Mouse (Mus musculus): ENCODE data around the gene Gm3336. TPM values are rescaled to one million over a fixed set of nuclear protein-coding genes. Genes with fewer than 3 reads are reported as not detected.

Gm3336 gene
- polyA plus RNA-seq (2015; fragmentation: Nextera tagmentation; extraction: Ambion mirVana): not detected in 2 replicates

DNA sequence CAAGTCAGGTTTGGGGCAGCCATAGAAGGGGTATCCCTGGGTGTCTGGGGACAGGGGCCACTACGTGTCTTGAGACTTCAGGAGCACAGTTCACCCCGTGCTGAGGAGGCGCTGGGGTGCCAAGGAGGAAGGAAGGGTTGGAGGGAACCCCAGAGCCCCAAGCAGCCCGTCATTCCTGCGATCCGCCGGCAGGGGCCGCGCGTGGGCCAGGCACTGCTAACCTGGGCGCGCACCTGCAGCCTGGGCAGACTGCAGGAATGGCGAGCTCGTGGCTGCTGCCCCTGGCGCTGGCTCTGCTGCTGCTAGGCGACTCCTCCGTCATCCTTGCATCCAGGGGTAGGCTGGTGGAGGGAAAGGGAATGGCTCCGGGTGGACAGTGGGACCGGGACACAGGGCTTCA lies at the start of gene Gm3336:
Gm3336 (plus strand) TSS at position 247 of the 400 bp plus-strand sequence.
- Histone ChIP-seq H3K4me2 (peak within 1 kb of the TSS; percentile 24; the same call in 1 of the 2 replicates), H3K9ac (peak within 1 kb of the TSS; percentile 6; the same call in 1 of the 2 replicates), H3K4me1 (no peaks in the 10 kb centered on the region), H3K27ac (no peak within 1 kb of the TSS), H3K36me3 (no peaks in the 10 kb centered on the region), H3K4me3 (no peak within 1 kb of the TSS), H3K9me3 (no peaks in the 10 kb centered on the region), H3K27me3 (no peaks in the 10 kb centered on the region)
- no peak for ATAC-seq (ENCODE audit: insufficient number of reproducible peaks, insufficient read depth, low FRiP score, low TSS enrichment, low read depth)
- 2% methylated on average over 19 of the region's 19 CpGs for WGBS

DNA sequence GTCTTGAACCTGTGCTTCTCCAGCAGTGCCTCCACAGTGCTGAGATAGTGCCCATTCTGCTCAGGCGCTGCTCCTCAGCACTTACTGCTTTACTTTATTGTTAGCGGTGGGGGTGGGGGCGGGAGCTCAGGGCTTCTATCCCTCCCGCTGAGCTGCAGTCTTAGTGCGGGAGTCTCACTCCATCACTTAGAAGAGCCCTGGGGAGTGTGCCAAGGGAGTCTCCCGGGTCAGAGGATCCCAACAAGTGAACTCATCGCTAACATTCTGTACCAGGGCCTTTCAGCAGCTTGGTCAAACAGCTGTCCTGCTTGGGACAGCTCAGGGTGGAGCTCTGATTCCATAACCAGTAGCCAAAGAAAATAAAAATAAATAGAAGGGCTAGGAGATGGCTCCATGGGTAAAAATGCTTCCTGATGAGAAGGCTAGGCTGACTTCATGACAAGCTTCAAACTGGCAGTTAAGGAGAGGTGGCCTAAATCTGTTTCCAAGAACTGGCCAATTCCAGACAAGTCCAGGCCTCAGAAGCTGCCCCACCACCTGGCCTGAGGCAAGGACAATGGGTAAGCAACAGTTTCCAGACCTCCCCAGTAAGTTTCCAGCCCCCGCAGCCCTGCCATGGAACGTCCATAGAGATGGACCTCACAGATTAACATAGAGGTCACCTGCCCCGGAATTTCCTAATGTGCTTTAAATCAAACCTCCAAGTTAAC lies 46.6 kb upstream of the Gm3336 start:
- Histone ChIP-seq H3K4me1 (peaks cover 18% of the 10 kb centered on the region), H3K27me3 (no peaks in the 10 kb centered on the region), H3K9me3 (no peaks in the 10 kb centered on the region), H3K27ac (no peak overlapping the region), H3K9ac (0 out of 2 replicates have a peak overlapping the region, but pooled peaks have one; percentile 16), H3K4me3 (no peak overlapping the region), H3K36me3 (peaks cover 8% of the 10 kb centered on the region; the same call in 1 of the 2 replicates), H3K4me2 (no peak overlapping the region)
- WGBS: 66% methylated on average over 10 of the region's 10 CpGs
- no peak for ATAC-seq (ENCODE audit: insufficient number of reproducible peaks, insufficient read depth, low FRiP score, low TSS enrichment, low read depth)

DNA sequence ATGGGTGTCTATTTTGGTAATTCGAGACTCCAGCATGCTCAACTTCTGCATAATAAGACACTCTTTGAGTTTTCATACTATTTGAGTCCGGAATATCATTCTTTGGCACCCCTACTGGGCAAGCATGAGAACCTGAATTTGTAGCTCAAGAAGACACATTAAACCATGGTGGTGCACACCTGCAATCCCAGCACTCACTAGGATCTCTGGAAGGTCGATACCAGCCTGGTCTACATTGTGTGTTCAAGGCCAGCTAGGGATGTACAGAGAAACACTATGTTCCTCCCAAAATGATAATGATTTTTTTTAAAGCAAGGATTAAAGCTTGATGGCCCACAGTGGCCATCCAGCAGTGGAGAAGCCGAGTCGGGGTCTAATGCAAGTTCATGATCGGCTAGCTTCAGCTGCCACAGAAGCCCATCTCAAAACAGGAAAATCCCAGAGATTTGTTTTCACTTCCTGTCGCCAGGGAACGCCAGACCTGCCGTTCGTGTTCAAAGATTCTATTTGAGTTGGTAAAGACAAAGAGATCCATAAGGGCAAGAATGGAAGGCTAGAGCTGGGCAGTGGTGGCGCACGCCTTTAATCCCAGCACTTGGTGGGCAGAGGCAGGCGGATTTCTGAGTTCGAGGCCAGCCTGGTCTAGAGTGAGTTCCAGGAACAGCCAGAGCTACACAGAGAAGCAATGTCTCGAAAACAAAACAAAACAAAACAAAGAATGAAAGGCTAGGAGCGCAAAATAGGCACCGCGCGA lies 45.8 kb upstream of the Gm3336 start:
- no peak; the same call in 1 of the 2 replicates for ATAC-seq (ENCODE audit: insufficient number of reproducible peaks, insufficient read depth, low FRiP score, low TSS enrichment, low read depth)
- H3K9ac ChIP-seq: peak overlapping the region; percentile 71

DNA sequence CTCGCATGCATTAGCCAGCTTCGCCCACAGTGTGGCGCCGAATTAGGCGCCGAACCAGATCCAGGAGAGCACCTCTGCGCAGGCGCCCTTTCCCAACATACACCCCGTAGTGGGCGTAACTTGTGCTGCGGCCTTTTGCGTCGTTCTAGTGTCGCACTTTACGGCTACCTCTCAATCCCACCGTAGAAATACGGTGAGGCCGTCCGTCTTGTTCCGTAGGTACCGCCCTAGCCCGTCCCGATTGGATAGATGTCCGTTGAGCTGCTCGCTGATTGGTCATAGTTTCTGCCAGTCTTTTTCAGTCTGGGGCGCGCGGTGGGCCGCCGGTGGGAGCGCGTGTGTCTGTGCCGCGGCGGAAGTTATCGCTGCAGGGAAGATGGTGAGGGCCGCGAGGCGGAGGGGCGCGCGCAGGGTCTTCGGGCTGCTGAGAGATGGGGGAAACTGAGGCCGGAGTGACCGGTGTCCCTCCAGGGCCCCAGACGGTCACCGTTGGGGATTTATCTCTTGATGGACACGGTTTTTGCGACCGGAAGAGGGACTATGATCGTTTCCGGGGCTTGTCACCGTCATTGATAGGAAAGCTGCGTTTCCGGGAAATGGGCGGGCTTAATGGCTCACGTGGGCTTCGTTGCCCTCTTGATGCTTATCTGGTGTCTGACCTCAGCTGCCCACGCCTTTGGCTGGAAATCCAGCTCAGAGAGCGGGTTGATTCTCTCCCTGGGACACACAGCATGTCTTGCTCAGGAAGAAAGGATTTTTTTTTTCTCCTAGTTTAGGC lies 45.1 kb upstream of the Gm3336 start, which contains the start of gene Lsm4:
Lsm4 (plus strand) TSS at position 170 of the 778 bp plus-strand sequence.
- peak within 1 kb of the TSS; percentile 80 for H3K9ac ChIP-seq
- under 1% methylated on average over 60 of the region's 60 CpGs for WGBS

More for the DNA sequence above, 45.8 kb upstream of the Gm3336 start:
- H3K4me3 ChIP-seq: peak overlapping the region; percentile 68
- 39% methylated on average over 19 of the region's 19 CpGs for WGBS
- H3K27ac ChIP-seq: peak overlapping the region; percentile 89
- peaks cover 18% of the 10 kb centered on the region for H3K4me1 ChIP-seq
- H3K4me2 ChIP-seq: peak overlapping the region; percentile 68
- H3K9me3 ChIP-seq: no peaks in the 10 kb centered on the region
- no peaks in the 10 kb centered on the region for H3K27me3 ChIP-seq
- H3K36me3 ChIP-seq: peaks cover 13% of the 10 kb centered on the region

DNA sequence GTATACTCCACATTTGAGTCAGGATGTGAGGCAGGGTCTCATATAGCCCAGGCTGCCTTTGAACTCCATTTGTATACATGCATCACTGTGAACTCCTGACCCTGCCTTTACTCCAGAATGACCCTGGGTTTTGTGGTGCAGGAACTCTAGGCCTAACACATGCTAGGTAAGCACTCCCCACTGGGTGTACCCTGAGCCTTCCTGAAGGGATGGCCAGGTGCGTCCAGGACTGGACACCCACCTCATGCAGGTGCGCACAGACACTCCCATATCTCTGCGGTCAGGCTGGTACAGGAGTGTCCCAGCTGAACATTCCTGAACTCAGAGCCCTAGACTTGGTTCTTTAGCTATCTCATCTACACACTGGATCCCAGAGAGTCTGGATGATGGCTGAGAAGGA lies 44.2 kb upstream of the Gm3336 start:
- peaks cover 18% of the 10 kb centered on the region for H3K4me1 ChIP-seq
- H3K27me3 ChIP-seq: no peaks in the 10 kb centered on the region
- peak overlapping the region; percentile 68 for H3K4me3 ChIP-seq
- H3K27ac ChIP-seq: peak overlapping the region; percentile 95
- no peaks in the 10 kb centered on the region for H3K9me3 ChIP-seq
- H3K9ac ChIP-seq: peak overlapping the region; percentile 80
- 86% methylated on average over 3 of the region's 3 CpGs for WGBS
- ATAC-seq (ENCODE audit: insufficient number of reproducible peaks, insufficient read depth, low FRiP score, low TSS enrichment, low read depth): no peak
- H3K4me2 ChIP-seq: peak overlapping the region; percentile 68
- peaks cover 29% of the 10 kb centered on the region for H3K36me3 ChIP-seq

More for the DNA sequence above, 45.1 kb upstream of the Gm3336 start, which contains the start of gene Lsm4:
- H3K4me2 ChIP-seq: peak within 1 kb of the TSS; percentile 68
- peak within 1 kb of the TSS; percentile 68 for H3K4me3 ChIP-seq
- H3K27ac ChIP-seq: peak within 1 kb of the TSS; percentile 95
- no peaks in the 10 kb centered on the region for H3K27me3 ChIP-seq
- no peaks in the 10 kb centered on the region for H3K9me3 ChIP-seq
- peak; percentile 95 for ATAC-seq (ENCODE audit: insufficient number of reproducible peaks, insufficient read depth, low FRiP score, low TSS enrichment, low read depth)
- H3K36me3 ChIP-seq: peaks cover 20% of the 10 kb centered on the region
- peaks cover 18% of the 10 kb centered on the region for H3K4me1 ChIP-seq

DNA sequence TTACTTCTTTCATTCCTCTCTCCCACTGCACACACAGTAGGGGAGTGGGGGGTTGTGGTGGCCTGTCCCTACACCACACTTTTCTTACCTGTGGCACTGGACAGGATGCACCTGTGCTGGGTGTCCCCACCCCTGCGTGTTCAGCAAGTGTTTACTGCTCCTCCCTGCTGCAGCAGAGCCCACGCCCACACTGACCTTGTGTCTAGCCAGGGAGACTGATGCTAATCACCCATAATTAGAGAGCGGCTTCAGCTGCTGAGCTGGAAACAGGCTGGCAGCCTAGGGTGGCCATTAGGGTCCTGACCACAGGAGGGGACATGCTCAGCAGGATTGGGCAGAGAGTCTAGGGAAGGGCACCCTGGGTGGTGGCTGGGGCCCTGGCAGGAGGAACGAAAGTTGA lies 43.6 kb upstream of the Gm3336 start:
- H3K27me3 ChIP-seq: no peaks in the 10 kb centered on the region
- no peak for ATAC-seq (ENCODE audit: insufficient number of reproducible peaks, insufficient read depth, low FRiP score, low TSS enrichment, low read depth)
- H3K4me2 ChIP-seq: peak overlapping the region; percentile 68; the same call in 1 of the 2 replicates
- H3K9me3 ChIP-seq: no peaks in the 10 kb centered on the region
- H3K36me3 ChIP-seq: peaks cover 35% of the 10 kb centered on the region
- no peak overlapping the region for H3K27ac ChIP-seq
- H3K4me3 ChIP-seq: no peak overlapping the region
- H3K9ac ChIP-seq: peak overlapping the region; percentile 80; the same call in 1 of the 2 replicates
- peaks cover 18% of the 10 kb centered on the region for H3K4me1 ChIP-seq
- WGBS: 63% methylated on average over 4 of the region's 4 CpGs

DNA sequence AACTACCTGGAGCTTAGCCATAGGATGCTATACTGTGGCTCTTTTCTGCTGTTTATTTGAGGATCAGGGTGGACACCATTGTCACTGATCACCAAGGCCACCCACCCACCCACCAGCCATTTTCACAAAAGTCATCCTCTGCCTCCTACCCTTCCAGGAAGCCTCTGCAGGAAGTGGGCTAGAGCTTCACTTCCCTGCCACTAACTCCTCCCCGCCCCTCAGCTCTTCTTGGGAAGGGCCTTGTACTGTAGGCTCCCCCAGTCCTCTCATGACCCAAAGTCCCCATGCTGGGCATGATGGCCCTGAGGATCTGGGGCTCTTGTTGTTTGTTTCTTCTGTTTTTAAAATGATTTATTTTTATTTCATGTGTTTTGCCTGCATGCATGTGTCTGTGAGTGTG lies 43.0 kb upstream of the Gm3336 start:
- ATAC-seq (ENCODE audit: insufficient number of reproducible peaks, insufficient read depth, low FRiP score, low TSS enrichment, low read depth): no peak

DNA sequence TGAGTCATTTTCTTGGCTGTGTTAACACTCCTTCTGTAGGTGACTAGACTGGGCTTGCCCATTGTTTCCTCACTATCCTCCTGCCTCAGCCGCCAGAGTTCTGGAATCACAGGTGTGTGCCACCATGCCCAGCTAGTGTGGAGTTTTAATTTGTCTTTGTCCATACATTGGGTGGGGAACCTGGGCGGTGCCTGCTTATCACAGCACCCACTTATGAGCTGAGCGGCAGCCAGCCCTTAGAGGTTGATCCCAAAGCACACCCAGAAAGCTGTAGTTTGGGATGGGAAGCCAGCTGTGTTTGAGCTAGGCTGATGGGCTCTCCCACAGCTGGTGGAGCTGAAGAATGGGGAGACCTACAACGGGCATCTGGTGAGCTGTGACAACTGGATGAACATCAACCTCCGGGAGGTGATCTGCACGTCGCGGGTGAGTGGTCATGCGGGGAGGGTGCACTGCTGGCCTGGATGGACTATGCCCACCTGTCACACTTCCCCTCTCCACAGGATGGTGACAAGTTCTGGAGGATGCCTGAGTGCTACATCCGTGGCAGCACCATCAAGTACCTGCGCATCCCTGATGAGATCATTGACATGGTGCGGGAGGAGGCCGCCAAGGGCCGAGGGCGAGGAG lies 40.8 kb upstream of the Gm3336 start:
- Histone ChIP-seq H3K36me3 (peaks cover 41% of the 10 kb centered on the region), H3K4me3 (no peak overlapping the region), H3K9ac (0 out of 2 replicates have a peak overlapping the region, but pooled peaks have one; percentile 33), H3K9me3 (no peaks in the 10 kb centered on the region), H3K27ac (no peak overlapping the region), H3K27me3 (no peaks in the 10 kb centered on the region), H3K4me2 (no peak overlapping the region), H3K4me1 (peaks cover 28% of the 10 kb centered on the region)
- 92% methylated on average over 15 of the region's 15 CpGs for WGBS
- ATAC-seq (ENCODE audit: insufficient number of reproducible peaks, insufficient read depth, low FRiP score, low TSS enrichment, low read depth): no peak

More for the DNA sequence above, 43.0 kb upstream of the Gm3336 start:
- Histone ChIP-seq H3K4me2 (no peak overlapping the region), H3K36me3 (peaks cover 41% of the 10 kb centered on the region), H3K9me3 (no peaks in the 10 kb centered on the region), H3K9ac (no peak overlapping the region), H3K4me1 (peaks cover 18% of the 10 kb centered on the region), H3K4me3 (no peak overlapping the region), H3K27ac (no peak overlapping the region), H3K27me3 (no peaks in the 10 kb centered on the region)
- 80% methylated on average over 1 of the region's 1 CpGs for WGBS

DNA sequence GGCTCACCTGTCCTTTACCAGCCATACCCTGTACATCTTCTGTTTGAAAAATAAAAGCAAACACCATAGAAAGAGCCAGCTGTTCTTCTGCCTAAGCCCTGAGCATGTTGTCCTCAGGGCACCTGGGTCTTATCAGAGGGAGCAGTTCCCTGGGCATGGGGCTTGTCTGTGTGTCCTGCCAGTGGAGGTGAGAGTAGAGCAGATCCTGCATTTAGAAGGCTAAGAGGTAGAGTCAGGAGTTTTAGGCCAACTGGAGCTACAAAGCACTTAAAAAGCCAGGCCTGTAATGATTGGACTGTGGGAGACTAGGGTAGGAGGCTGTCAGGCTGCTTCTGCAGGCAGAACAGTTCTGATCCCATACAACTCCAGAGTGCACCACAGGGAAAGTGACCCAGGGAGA lies 39.7 kb upstream of the Gm3336 start:
- no peak overlapping the region; the same call in 1 of the 2 replicates for H3K27ac ChIP-seq
- H3K4me3 ChIP-seq: no peak overlapping the region
- peaks cover 27% of the 10 kb centered on the region for H3K4me1 ChIP-seq
- no peak overlapping the region for H3K9ac ChIP-seq
- no peaks in the 10 kb centered on the region for H3K9me3 ChIP-seq
- no peaks in the 10 kb centered on the region for H3K27me3 ChIP-seq
- peaks cover 41% of the 10 kb centered on the region for H3K36me3 ChIP-seq
- no peak for ATAC-seq (ENCODE audit: insufficient number of reproducible peaks, insufficient read depth, low FRiP score, low TSS enrichment, low read depth)
- H3K4me2 ChIP-seq: no peak overlapping the region

DNA sequence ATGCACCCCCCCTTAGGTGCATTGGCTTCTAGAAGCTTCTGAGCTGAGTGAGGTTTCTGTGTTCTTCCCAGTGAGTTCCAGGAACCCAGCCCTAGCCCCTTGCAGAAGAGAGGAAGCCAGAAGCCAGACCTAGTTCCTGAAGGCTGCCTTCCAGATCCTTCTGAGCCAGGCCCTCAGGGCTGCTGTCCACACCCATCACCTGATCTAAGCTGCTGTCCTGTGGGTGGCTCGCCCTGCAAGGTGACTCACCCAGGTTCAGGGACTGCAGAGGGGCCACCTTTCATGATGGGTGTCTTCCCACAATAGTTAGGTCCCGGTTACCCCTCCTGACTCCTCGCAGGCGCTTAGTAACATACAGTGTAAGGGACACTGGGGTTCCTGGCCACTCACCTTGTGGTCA lies 38.9 kb upstream of the Gm3336 start:
- peaks cover 21% of the 10 kb centered on the region for H3K4me1 ChIP-seq
- no peak overlapping the region for H3K27ac ChIP-seq
- H3K36me3 ChIP-seq: peaks cover 41% of the 10 kb centered on the region
- no peaks in the 10 kb centered on the region for H3K9me3 ChIP-seq
- no peaks in the 10 kb centered on the region for H3K27me3 ChIP-seq
- ATAC-seq (ENCODE audit: insufficient number of reproducible peaks, insufficient read depth, low FRiP score, low TSS enrichment, low read depth): no peak
- no peak overlapping the region for H3K4me3 ChIP-seq
- no peak overlapping the region for H3K4me2 ChIP-seq
- no peak overlapping the region for H3K9ac ChIP-seq
- WGBS: 95% methylated on average over 4 of the region's 4 CpGs

DNA sequence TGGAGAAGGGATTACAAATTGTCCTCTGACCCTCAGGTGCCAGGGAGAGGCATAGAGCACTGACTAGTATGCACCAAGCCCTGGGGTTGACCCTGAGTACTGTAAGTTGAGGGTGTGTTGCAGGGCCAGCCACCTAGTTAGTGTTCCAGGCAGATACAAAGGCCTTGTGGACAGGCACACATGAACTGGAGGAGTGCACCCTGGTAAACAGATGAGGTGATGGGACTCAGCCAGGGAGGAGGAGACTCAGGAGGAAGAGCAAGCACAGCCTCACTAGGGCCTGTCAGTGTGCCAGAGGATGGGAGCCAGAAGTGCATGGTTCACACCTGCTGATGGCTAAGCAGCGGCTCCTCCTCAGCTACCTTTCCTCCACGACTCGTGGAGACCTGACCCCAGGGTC lies 38.3 kb upstream of the Gm3336 start:
- no peaks in the 10 kb centered on the region for H3K9me3 ChIP-seq
- no peaks in the 10 kb centered on the region for H3K27me3 ChIP-seq
- no peak overlapping the region for H3K4me3 ChIP-seq
- H3K4me1 ChIP-seq: peaks cover 15% of the 10 kb centered on the region
- H3K36me3 ChIP-seq: peaks cover 41% of the 10 kb centered on the region
- no peak overlapping the region for H3K4me2 ChIP-seq
- H3K9ac ChIP-seq: no peak overlapping the region
- no peak for ATAC-seq (ENCODE audit: insufficient number of reproducible peaks, insufficient read depth, low FRiP score, low TSS enrichment, low read depth)
- no peak overlapping the region for H3K27ac ChIP-seq
- WGBS: 85% methylated on average over 3 of the region's 3 CpGs

All from embryonic facial prominence, embryonic 13.5 days (tissue).